Mouse (Mus musculus): ENCODE measurements around the gene Ddx39.

The Ddx39 gene

DNA sequence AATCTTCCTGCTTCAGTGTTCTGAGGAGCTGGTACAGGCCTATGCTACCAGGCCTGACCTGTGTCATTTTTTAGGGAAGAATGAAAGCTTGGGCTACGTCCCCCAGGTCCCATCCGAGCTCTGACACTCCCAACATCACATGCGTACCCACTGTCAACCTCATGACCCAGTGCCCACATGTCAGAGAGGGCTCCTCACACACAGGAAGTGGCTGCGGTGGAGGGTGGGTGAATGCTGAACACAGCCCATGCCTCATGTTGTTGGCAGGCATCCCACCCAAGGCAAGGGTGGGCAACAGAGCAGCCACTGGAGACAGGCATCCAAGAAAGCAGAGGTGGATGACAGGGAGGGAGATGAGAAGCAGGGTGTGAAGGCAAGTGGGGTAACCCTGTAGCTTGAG is 21.7 kb downstream of the Ddx39 start:
- in situ Hi-C loops (cut with MboI, MseI) = no loop called here

DNA sequence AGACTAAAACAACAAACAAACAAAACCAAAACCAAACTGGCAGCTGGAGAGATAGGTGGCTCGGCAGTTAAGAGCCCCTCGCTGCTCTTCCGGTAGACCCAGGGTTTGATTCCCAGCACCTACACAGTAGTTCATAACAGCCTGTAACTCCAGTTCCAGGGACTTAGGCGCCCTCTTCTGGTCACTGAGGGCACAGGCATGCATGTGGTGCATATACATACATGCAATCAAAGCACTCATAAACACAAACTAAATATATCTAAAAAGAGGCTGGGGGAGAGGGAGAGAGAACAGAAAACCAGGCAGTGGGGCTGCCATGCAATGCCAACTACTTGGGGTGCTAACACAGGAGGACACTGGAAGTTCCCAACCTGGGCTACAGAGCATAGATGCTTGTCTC is 22.4 kb downstream of the Ddx39 start:
- in situ Hi-C loops (cut with MboI, MseI) = no loop called here

DNA sequence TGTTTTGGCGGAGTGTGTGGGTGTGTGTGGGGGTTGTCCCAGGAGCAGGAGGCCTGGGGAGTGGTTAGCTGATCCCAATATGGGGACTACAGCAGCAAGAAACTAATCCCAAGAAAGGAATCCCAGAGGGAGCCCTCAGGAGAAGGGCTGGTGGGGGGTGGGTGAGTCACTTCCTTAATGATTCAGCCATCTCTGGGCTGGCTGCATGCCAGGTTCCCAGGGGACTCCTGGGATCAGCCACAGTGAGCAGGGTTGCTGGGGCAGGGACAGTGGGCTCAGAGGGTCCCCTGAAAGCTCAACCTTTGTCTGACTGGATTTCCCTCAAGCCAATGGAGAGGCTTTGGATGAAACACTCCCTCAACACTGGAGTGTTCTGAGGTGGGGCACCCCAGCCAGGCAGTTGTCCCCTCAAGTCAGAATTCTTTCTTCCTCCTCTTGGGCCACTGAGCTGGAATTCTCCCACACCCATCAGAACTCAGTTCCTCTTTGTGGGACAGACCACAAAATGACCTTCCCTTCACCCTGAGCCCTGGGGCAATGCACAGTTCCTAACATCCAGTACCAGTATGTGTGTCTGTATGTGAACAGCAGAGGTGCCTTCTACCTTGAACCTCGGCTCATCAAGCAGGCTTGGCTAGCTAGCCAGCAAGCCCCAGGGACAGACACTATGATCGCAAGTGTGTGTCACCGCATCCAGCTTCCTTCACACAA is 23.0 kb downstream of the Ddx39 start:
- in situ Hi-C loops (cut with MboI, MseI) = no loop called here

DNA sequence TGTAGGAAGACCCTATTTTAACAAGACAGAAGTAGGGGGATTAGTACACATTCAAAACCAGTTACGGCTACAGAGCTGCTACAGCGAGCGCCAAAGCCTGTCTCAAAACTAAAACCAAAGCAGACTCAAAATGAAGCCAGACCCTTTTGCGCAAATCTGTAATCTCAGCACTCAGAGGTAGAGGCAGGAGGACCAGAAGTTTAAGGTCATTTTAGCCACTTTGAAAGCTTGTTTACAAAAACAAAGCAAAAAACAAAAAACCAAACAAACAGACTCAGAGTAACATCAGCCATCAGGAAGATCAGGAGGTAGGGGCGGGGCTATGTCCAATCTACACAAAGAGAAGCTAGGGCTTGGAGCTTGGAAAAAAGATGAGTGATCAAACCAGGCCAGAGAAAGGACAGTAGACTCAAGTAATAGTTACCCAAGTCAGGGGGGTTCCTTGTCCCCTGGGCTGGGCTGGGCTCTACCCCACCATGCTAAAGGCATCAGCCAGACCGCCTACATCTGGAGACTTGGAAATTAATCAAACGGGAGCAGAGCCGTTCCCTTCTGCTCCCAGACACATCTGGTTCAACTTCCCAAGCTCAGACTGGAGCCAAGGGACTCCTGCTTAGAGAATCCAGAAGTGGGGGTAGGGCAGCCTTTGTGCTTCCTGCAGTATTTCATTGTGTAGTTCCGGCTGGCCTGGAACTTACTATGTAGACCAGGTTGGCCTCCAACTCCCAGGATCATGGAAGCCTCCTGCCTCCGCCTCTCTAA is 24.2 kb downstream of the Ddx39 start:
- in situ Hi-C loops (cut with MboI, MseI) = no loop called here

DNA sequence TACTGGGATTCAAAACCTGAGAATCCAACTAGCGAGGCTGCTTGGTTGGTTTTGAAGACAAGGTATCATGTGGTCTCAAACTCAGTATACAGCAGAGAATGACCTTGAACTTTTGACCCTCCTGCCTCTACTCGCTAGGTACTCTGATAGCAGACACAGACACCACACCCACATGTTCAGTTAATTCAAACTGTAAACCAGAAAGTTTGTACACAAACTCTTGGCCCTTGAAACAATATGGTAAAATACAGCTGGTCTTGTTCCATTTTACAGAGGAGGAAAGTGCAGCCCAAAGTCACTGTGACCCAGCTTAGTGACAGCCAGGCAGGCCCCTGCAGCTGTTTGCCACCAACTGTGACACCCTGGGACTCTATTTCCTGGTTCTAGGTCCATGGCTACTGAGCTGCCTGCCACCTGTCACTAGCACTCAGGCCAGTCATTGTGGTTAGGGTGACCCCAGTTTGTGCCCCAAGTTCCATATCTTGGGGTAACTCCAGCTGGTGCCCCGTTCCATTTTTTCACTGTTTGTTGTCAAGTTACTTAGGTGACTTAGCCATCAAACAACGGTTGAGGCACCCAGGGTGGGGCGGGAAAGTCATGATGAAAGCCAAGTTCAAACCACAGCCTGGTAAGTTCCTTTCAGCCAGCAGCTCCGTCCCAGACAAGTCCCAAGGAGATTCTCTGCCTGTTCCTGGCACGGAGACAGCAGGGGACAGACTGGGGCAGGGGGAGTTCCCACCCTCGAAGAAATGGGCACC is 24.9 kb downstream of the Ddx39 start:
- in situ Hi-C loops (cut with MboI, MseI) = loop anchor here in 1 of 2 experiments (10.0 kb wide), 1 partner anchor 295 kb away; no protein-coding TSS in a partner anchor

DNA sequence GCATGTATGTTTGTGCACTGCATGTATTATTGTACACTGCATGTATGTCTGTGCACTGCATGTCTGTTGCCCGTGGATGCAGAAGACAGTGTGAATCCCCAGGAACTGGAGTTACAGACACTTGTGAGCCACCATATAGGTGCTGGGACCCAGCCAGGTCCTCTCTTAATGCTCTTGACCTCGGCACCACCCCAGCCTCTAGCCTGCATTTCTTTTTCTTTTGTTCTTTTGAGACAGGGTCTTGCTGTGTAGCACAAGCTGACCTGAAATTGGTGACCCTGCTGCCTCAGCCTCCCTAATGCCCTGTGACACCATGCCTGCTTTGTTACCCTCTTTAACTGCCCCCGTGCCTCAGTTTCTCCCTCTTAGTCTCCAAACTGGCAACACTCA is 25.6 kb downstream of the Ddx39 start:
- in situ Hi-C loops (cut with MboI, MseI) = loop anchor here in 1 of 2 experiments (10.0 kb wide), 1 partner anchor 296 kb away; no protein-coding TSS in a partner anchor

DNA sequence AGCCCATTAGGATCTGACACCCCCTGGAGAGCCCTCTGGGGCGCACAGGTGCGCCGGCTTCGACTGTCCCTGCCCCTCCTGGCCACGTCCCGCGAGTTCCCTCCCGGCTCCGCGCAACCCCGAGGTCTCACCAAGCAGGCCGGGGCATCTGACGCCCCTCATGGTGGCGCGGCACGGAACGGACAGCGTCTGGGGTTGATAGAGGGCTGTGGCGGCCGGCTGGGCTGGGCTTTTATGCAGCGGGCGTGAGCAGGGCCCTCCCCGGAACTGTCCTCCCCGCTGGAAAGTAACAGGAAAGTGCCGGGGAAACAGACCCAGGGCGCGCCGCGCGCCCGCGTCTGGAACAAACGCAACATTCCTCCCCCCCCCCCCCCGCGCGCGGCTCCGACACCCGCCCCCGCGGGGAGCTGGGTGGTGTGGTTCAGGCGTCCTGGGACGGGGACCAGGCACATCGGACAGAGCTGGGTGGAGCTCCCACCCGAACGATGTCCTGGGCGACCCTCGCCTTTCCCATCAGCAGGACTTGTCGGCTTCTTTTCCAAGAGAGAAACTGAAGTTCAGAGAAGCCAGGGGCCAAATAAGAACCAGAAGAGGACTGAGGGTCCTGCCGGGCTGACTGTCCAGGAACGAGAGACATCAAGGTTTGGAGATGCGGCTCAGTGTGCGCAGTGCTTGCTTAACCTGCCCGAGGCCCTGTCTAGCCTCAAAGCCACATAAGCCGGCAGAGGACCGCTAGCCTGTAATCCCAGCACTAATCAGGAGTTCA is 26.2 kb downstream of the Ddx39 start, which contains the start of gene Adgre5:
Gene Adgre5, minus strand, starts transcription at position 351 of the 766 bp plus-strand sequence.
- in situ Hi-C loops (cut with MboI, MseI) = loop anchor here in 1 of 2 experiments (10.0 kb wide), 1 partner anchor 296 kb away; no protein-coding TSS in a partner anchor

DNA sequence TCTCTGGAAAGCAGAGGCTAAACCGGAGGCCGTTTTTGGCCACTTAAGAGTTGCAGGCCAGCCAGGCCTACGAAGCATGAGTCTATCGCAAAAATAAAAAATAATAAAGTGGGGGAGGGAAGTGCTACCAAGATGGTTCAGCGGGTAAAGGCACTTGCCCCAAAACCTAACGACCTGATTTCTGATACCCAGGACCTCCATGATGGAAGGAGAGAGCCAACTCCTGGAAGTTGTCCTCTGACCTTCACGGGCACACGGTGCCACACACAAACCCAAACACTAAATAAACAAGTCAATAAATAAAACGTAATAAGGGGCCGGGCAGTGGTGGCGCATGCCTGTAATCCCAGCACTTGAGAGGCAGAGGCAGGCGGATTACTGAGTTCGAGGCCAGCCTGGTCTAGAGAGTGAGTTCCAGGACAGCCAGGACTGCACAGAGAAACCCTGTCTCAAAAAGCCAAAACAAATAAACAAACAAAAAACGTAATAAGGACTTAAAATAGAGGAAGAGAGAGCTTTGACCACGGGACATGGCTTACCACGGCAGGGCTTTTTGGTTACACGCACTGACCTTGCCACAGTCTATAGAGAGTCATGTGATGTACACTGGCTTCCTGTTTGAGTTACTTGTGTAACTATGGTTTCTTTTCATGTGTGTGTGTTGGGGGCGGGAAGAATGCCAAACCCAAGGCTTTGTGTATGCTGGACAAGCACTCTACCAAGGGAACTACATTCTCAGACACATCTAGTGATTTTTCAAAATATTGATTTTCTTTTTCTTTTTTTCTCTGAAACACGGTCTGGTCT is 27.1 kb downstream of the Ddx39 start:
- in situ Hi-C loops (cut with MboI, MseI) = loop anchor here in 1 of 2 experiments (10.0 kb wide), 1 partner anchor 297 kb away; no protein-coding TSS in a partner anchor

DNA sequence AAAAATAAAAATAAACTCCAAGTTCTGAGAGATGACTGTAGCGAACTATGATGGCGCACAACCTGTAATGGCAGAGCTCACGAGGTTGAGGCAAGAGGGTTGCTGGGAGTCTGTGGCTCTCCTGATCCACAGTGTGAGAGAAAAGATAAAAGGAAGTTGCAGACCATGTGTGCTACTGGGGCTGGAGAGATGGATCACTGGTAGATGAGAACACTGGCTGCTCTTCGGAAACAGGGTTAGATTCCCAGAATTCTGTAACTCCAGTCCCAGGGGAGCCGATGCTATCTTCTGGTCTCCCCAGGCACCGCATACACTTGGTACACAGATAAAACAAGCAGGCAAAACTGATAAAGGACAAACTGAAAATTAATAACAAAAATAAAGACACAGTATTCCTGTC is 28.0 kb downstream of the Ddx39 start:
- in situ Hi-C loops (cut with MboI, MseI) = loop anchor here in 1 of 2 experiments (10.0 kb wide), 1 partner anchor 298 kb away; no protein-coding TSS in a partner anchor

DNA sequence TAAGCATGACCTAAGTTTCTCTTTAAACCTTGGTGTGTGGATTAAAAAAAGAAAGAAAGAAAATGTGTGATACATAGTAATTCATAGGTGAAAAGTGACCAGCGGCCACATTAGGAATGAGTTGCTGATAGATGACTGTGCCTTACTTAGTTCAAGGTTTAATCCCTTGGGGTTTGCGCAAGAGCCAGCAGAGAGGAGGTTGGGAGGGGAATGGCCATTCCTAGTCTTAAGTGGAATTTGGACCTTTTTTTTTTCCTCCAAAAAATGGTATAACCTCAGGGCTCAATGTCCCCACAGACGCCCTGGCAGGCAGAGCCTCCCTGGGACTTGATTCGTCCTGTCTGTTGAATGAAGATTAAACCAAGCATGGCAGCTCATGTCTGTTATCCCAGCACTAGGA is 29.1 kb downstream of the Ddx39 start:
- in situ Hi-C loops (cut with MboI, MseI) = loop anchor here in 1 of 2 experiments (10.0 kb wide), 1 partner anchor 299 kb away; no protein-coding TSS in a partner anchor

DNA sequence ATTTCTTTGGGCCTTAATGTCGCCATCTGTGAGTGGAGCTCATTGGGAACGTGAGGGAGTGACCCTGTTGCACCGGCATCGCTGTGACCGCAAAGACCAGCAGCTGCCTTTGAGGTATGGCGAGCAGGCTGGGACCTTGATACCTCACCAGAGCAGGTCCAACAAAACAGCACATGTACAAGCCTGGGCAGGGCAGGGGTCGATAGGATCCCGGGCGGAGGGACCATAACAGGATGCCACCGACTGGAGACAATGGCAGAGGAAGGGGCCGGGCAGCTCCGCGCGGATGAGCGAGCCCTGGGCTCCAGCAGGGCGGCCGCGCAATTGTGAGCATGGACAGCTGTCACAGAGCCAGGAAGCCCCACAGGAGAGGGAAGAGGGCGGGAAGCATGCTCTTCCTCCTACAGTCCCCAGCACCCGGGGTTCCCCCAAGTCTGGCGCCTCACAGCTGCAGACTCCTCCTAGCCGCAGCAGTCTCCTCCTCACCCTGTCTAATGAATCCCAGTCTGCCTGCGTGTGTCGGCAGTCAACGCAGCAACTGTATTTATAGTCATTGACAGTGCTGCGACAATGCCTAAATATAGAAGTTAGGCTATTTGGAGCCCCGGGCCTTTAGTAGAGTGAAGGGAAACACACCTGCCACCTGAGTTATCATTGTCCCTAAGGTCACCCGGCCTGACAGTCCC is 32.8 kb downstream of the Ddx39 start:
- in situ Hi-C loops (cut with MboI, MseI) = loop anchor here in 1 of 2 experiments (10.0 kb wide), 1 partner anchor 303 kb away; no protein-coding TSS in a partner anchor

DNA sequence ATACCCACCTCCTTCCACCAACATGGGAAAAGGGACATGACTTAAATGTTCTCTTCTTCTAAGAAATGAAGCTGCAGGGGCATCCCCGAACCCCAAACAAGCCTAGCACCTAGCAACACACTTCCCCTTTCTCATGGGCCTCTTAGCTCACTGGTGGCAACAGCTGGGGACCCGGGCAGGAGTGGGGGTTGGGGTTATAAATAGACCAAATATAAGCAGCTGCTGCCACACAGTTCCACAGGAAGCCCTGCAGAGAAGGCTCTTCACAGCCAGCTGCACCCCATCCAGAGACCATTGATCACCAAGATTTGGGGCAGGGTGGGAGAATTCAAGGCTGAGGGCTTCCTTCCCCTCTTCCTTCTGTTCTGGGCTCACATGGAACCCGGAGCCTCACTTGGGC is 33.7 kb downstream of the Ddx39 start:
- in situ Hi-C loops (cut with MboI, MseI) = loop anchor here in 1 of 2 experiments (10.0 kb wide), 1 partner anchor 304 kb away; no protein-coding TSS in a partner anchor

DNA sequence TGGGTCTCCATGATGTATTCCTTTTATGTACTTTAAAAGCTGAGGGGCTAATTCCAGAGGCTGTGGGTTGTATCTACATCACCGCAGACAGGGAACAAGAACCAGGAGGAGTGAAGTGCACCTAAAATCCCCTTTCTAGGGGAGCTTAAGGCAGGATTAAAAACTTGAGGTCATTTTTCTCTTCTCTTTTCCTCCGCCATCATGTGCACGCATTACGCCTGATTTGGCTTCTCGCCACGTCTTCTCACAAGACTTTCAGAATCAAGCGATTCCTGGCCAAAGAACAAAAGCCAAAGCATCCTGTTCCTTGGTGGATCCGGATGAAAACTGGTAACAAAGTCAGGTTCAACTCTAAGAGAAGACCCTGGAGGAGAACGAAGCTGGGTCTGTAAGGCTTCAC is 34.3 kb downstream of the Ddx39 start:
- in situ Hi-C loops (cut with MboI, MseI) = loop anchor here in 1 of 2 experiments (10.0 kb wide), 1 partner anchor 304 kb away; no protein-coding TSS in a partner anchor

DNA sequence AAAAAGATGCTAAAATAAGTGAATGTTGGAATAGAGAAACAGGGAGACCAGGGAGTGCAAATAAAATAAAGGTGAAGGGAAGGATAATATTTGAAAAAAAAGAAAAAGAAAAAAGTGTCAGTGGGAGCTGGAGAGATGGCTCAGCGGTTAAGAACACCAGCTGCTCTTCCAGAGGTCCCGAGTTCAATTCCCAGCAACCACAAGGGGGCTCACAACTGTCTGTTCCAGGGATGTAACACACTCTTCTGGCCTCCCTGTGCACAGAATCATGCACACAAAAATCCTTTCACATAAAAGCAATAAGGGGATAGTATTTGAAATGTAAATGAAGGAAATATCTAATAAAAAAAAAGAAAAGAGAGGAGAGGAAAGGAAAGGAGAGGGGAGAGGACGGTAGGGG is 39.2 kb downstream of the Ddx39 start:
- in situ Hi-C loops (cut with MboI, MseI) = no loop called here

DNA sequence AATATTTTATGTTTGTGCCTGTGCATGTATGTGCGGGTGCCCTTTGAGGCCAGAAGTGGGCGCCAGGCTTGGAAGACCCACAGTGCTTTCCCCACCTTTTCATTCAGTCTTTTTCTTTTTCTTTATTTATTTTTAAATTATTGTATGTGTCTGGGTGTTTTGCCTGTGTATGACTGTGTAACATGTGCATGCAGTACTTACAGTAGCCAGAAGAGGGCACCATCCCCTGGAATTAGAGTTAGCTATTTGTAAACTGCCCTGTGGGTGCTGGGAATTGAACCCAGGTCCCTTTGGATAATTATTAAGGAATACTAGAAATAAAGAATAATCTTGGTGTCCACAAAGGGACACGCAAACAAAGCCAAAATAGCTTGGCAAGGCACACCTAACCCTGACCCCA is 41.3 kb downstream of the Ddx39 start:
- in situ Hi-C loops (cut with MboI, MseI) = no loop called here

DNA sequence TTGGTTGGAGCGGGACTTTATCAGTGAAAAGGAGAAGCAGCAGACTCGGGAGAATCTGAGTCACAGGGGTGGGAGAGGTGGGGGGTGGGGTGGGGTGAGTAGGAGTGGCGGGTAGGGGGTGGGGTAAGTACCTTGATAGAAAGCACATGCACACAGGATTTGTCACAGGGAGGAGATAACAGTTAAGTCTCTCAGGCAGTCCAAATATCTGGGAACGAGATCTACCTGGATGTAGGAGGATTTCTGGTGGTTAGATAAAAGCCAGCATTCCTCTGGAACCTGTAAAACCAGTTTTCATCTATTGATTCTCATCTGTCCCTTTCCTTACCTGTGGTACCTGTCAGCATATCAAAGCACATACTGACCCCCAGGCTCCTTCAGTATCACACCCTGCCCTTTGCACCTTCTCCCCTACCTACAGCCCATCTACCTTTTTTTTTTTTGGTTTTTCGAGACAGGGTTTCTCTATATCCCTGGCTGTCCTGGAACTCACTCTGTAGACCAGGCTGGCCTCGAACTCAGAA is 42.2 kb downstream of the Ddx39 start:
- in situ Hi-C loops (cut with MboI, MseI) = no loop called here

DNA sequence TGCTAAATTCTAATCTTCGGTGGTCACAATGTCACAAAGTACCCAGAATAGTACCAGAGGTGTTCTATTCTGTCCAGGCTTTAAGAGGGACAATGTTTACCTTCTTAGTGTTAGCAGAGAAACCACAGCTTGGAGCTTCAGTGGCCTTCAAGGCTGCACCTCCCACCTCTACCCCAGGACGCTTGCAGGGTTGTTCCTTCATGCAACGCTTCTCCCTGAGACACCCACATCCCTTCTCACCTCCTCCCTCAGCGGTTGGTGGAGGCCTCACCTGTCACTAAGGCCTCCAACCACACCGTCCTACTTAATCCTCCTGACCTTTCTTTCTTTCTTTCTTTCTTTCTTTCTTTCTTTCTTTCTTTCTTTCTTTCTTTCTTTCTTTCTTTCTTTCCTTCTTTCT is 43.3 kb downstream of the Ddx39 start:
- in situ Hi-C loops (cut with MboI, MseI) = no loop called here

DNA sequence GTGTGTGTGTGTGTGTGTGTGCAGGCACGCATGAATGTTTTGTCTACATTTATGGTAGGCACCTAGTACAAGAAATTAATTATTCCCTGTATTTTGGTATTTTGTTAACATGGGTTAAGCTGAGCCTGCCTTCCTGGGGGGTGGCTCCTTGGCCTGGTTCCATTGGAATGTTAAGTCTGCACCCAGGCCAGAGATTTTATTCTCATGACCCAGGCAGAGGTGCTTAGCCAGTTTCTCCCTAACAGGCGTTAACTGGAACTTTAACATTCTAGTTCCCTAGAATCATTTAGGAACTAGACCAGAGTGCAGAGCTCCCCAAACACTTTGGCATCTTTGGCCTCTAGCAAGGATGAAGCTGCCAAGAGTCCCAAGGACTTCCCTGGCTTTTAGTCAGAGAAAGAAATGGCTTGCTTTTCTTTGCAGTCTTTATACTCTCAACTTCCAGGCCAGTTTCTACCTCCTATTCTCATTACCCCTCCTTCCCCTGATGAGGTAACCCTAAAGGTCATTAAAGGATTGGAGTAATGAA is 44.3 kb downstream of the Ddx39 start:
- in situ Hi-C loops (cut with MboI, MseI) = no loop called here

DNA sequence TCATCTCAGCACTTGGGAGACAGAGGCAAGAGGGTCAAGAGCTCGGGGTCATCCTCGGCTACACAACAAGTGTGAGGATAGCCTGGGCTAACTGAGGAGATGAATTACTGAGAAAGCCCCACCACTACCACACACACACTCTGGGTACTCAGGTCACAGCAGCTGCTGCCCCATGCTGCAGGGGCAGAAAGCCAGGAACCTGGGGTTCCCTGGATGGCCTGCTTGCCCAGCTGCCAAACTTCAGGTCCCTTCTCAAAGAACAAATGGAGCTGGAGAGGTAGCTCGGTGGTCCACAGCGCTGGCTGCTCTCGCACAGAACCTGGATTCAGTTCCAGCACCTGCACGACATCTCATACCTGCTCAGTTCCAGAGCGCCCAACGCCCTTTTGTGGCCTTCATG is 49.1 kb downstream of the Ddx39 start:
- in situ Hi-C loops (cut with MboI, MseI) = no loop called here

Measured in T-helper 17 cell (primary cell).